Mouse (Mus musculus) liver, embryonic 16.5 days (tissue): Measurements from ENCODE around the gene Art5. TPM values are rescaled to one million over a fixed set of nuclear protein-coding genes. Genes with fewer than 3 reads are reported as not detected.

Experiments
- ATAC-seq: fragments of 200-750 bp; cut with Nextera tagmentation; 2 replicates; pipeline ENCODE4 v1.8.0; 2017; ENCODE audit warnings: low read depth, mild to moderate bottlenecking, moderate number of reproducible peaks, moderate library complexity
- H3K27ac ChIP-seq: fragments of 300-500 bp; sonication (generic); 2 replicates; pipeline ENCODE4 v1.5.1; 2014; ENCODE audit warnings: mild to moderate bottlenecking, low read length
- H3K27me3 ChIP-seq: fragments of 300-500 bp; sonication (generic); 2 replicates; pipeline ENCODE4 v1.6.1; 2014; ENCODE audit warnings: low read depth, low read length, mixed read lengths; ENCODE audit not compliant: control insufficient read depth, insufficient read depth
- H3K36me3 ChIP-seq: fragments of 300-500 bp; sonication (generic); 2 replicates; pipeline ENCODE4 v1.6.1; 2014; ENCODE audit warnings: mild to moderate bottlenecking; ENCODE audit not compliant: control insufficient read depth, insufficient read depth
- H3K4me1 ChIP-seq: fragments of 300-500 bp; sonication (generic); 2 replicates; pipeline ENCODE4 v1.6.1; 2014; ENCODE audit warnings: low read depth, low read length, mixed read lengths; ENCODE audit not compliant: control insufficient read depth
- H3K4me2 ChIP-seq: fragments of 300-500 bp; sonication (generic); 2 replicates; pipeline ENCODE4 v1.6.1; 2014; ENCODE audit warnings: low read depth, low read length, mixed read lengths
- H3K4me3 ChIP-seq: fragments of 300-500 bp; sonication (generic); 2 replicates; pipeline ENCODE4 v1.5.1; 2014; ENCODE audit warnings: low read depth, mild to moderate bottlenecking, low read length
- H3K9ac ChIP-seq: fragments of 300-500 bp; sonication (generic); 2 replicates; pipeline ENCODE4 v1.6.1; 2014; ENCODE audit warnings: low read depth, low read length
- H3K9me3 ChIP-seq: fragments of 300-500 bp; sonication (generic); replicated peaks from 2 replicates; pipeline ENCODE4 v1.6.1; 2016; ENCODE audit warnings: low read length; ENCODE audit not compliant: control insufficient read depth
- WGBS: fragments of 180-500 bp; shearing (Covaris S2); extraction: QIAGEN DNeasy Blood & Tissue Kit; methylation state at CpG from one replicate; pipeline ENCODE4 v1.1.7; 2014; ENCODE audit not compliant: insufficient replicate concordance; 5-methylcytosine and 5-hydroxymethylcytosine counted together
- polyA plus RNA-seq: library from polyadenylated mRNA; unstranded; fragments of >200 nt; fragmentation: Nextera tagmentation; extraction: Ambion mirVana; gene quantifications from 2 replicates; pipeline ENCODE4 v1.2.1, GENCODE M21; 2015

The Art5 gene
- polyA plus RNA-seq, 1 experiment from 2014 or later, result 0.22 TPM

DNA sequence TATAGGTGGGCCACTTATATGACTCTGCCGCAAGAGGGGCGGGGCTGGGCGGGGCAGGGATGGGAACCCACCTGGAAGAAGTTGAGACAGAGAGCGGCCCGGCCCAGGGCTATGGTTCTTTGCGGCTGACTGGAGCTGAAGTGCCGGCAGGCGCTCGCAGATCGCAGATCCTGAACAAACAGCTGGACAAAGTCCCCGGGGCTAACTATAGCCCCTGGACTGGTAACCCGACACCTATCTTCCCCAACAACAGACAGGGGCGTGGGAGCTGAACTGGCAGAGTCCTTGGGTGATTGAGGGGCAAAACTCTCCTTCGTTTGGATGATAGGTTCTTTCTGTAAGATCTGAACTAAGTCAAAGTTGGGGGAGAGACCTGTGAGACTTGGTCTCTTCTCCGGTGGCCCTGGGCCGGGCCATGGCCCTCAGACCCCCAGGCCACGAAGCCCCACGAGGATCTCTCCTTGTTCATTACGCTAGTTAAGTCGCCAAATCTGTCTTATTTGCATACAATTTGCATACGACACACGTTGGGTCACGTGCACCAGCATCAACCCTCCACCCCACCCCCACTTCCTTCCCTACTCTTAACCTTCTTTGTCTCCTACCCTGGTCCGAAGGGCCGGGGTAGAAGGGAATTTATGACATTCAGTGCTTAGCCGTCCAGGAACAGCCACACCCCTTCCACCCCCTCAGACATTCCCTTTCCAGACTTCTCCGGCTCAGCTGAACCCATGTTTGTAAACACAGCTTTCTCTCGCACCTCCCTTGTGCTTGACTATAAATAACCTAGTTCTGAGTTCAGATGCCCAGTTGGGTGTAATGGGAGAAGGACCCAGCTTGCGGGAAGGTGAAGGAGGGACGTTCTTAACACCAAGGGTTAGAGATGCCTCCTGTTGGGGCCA lies 9.3 kb downstream of the Art5 start:
- Histone ChIP-seq H3K27me3 (no peaks in the 10 kb centered on the region), H3K9ac (no peak overlapping the region), H3K9me3 (no peaks in the 10 kb centered on the region), H3K27ac (no peak overlapping the region), H3K36me3 (no peaks in the 10 kb centered on the region), H3K4me1 (peaks cover 22% of the 10 kb centered on the region), H3K4me2 (peak overlapping the region; percentile 80), H3K4me3 (peak overlapping the region; percentile 50)
- WGBS, result 6% methylated on average over 30 of the region's 30 CpGs
- ATAC-seq, result peak; percentile 52

DNA sequence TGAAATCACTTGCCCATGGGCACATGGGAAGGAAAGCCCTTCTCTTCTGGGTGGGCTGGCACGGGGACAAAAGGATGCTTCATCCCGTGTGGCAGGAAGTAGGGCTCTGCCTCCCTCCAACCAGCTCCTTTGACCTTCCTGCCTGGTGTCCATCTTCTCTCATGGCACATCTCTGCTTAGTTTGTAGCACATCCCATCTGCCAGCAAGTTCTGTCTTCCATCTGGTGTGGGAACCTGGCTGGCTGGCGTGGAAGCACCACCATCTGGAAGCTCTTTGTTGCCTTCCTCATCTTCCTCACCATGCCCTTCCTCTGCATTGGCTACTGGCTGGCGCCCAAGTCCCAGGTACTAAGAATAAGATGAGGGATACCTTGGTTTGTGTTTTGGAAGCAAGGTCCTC lies 22.0 kb downstream of the Art5 start:
- Histone ChIP-seq H3K27me3 (no peaks in the 10 kb centered on the region), H3K9me3 (no peaks in the 10 kb centered on the region), H3K36me3 (no peaks in the 10 kb centered on the region; the same call in 1 of the 2 replicates), H3K4me2 (no peak overlapping the region), H3K27ac (no peak overlapping the region), H3K4me3 (no peak overlapping the region), H3K4me1 (no peaks in the 10 kb centered on the region), H3K9ac (no peak overlapping the region)
- no peak for ATAC-seq
- WGBS, result 63% methylated on average over 4 of the region's 4 CpGs

DNA sequence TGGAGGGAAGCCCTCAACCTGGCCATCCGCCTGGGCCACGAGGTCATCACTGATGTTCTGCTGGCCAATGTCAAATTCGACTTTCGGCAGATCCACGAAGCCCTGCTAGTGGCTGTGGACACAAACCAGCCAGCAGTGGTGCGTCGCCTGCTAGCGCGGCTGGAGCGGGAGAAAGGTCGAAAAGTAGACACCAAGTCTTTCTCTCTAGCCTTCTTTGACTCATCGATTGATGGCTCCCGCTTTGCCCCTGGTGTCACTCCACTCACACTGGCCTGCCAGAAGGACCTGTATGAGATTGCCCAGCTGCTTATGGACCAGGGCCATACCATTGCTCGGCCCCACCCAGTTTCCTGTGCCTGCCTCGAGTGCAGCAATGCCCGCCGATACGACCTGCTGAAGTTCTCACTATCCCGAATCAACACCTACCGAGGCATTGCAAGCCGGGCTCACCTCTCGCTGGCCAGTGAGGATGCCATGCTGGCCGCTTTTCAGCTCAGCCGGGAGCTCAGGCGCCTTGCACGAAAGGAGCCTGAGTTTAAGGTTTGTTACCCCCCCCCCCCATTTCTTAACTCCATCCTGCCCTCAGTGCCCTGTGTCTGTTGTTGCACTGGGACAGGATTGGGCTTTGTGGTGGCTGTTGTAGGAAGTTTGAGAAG lies 25.1 kb downstream of the Art5 start:
- Histone ChIP-seq H3K27me3 (no peaks in the 10 kb centered on the region), H3K9me3 (no peaks in the 10 kb centered on the region), H3K36me3 (peaks cover 17% of the 10 kb centered on the region), H3K4me3 (no peak overlapping the region), H3K27ac (no peak overlapping the region), H3K9ac (no peak overlapping the region), H3K4me2 (no peak overlapping the region), H3K4me1 (no peaks in the 10 kb centered on the region)
- WGBS, result 85% methylated on average over 26 of the region's 26 CpGs
- no peak for ATAC-seq

DNA sequence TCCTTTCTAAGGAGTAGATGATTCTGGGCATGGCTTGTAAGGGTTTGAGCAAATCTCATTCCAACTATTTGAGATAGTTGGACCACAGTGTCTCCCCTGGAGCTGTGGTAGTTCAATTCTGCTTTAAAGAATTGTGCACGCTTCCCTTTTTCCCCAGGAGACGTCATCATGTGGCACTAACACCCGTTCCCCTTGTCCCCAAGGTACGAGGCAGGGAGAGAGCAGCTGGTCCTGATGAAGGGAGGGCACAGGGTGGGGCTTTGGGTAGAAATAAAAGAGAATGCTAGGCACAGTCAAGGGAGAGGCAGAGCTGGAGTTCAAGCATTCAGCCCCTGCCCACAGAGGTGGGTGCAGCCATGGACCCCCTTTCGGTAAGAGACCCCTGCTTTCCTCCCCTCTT lies 26.5 kb downstream of the Art5 start, which contains the start of gene Trpc2:
Gene Trpc2, plus strand, starts transcription at position 301 of the 400 bp plus-strand sequence.
- no peaks in the 10 kb centered on the region for H3K4me1 ChIP-seq
- H3K27me3 ChIP-seq, result no peaks in the 10 kb centered on the region
- H3K4me3 ChIP-seq, result no peak within 1 kb of the TSS
- 74% methylated on average over 5 of the region's 5 CpGs for WGBS
- H3K4me2 ChIP-seq, result no peak within 1 kb of the TSS
- H3K27ac ChIP-seq, result no peak within 1 kb of the TSS
- no peak for ATAC-seq
- H3K9me3 ChIP-seq, result no peaks in the 10 kb centered on the region
- H3K9ac ChIP-seq, result no peak within 1 kb of the TSS
- peaks cover 26% of the 10 kb centered on the region for H3K36me3 ChIP-seq

DNA sequence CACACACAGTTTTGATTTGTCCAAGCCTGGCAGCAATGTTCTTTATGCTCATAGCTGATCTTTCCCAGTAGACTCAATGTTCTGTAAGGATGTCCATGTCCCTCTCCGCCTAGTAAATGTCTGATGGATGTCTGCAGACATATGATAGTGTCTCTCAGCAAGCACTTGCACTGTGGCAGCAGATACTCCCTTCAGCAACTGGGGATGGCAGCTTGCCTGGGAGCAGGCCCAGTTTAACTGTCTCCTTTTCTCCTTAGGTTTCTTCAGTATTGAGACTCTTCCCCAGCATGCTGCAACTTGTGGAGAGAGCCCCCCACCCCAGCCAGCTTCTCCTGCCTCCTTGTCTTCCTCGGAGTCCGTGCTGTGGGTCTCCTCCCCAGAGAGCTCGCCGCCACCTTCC lies 27.5 kb downstream of the Art5 start:
- Histone ChIP-seq H3K27me3 (no peaks in the 10 kb centered on the region), H3K4me2 (no peak overlapping the region), H3K36me3 (peaks cover 36% of the 10 kb centered on the region), H3K9me3 (no peaks in the 10 kb centered on the region), H3K27ac (no peak overlapping the region), H3K4me3 (no peak overlapping the region), H3K9ac (no peak overlapping the region), H3K4me1 (no peaks in the 10 kb centered on the region)
- WGBS, result 88% methylated on average over 5 of the region's 5 CpGs
- no peak for ATAC-seq

DNA sequence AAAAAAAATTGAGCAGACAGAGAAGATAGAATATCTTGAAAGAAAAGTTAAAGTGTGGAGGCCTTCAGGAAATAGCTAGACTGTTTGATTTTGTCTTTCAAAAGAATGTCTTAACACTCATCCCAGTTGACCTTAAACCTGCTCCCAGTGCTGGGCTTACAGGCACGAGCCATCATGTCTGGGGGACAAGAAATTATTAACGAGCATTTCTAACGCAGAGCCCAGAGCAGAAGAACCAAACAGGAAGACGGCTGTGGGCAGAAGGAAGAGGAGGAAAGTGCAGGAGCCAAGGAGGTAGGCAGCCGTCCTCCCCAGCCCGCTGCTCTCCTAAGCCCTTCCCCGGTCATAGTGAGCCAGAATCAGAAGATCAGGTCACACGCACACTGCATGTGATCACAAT lies 29.0 kb downstream of the Art5 start:
- H3K9me3 ChIP-seq, result no peaks in the 10 kb centered on the region
- H3K36me3 ChIP-seq, result peaks cover 44% of the 10 kb centered on the region
- no peak for ATAC-seq
- H3K9ac ChIP-seq, result no peak overlapping the region
- no peak overlapping the region for H3K4me2 ChIP-seq
- 85% methylated on average over 8 of the region's 8 CpGs for WGBS
- H3K4me1 ChIP-seq, result no peaks in the 10 kb centered on the region
- H3K27me3 ChIP-seq, result no peaks in the 10 kb centered on the region
- no peak overlapping the region for H3K27ac ChIP-seq
- no peak overlapping the region for H3K4me3 ChIP-seq

DNA sequence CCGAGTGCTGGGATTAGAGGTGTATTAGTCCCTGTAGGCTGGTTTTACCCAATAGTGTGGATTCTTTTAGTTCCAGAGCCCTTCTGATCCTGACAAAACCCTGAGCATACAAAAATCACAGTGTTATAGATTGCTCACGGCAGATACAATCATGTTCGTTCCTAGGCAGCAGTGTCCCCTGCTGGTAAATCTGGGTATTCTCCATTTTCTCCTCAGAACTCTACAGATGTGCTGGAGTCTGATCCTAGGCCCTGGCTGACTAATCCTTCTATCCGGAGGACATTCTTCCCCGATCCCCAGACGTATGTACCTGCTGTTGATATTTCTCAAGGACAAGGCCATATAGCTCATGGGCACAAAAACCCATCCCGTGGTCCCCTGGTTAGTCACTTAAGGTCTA lies 30.8 kb downstream of the Art5 start:
- ATAC-seq, result no peak

DNA sequence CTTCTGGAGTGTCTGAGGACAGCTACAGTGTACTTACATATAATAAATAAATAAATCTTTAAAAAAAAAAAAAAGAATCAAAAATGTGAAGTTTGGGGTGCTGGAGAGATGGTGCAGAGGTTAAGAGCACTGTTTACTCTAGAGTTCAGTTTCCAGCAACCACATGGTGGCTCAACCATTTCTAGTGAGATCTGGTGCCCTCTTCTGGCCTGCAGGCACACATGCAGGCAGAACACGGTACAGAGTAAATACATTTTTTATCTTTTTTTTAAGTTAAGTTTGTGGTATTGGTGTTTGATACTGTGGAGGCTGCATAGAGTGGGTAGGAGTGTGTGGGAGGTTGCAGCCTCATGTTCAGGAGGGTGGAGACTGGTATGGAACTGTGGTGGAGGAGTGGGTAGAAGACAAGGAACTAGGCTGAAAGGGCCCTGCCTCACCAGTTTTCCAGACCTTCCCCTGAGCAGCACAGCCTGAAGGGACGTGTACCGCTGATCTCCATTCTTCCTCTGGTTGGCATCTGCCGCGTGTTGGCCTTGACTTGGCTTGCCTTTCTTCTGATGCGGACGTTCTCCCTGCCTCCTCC lies 32.5 kb downstream of the Art5 start:
- H3K4me3 ChIP-seq, result no peak overlapping the region
- no peaks in the 10 kb centered on the region for H3K27me3 ChIP-seq
- H3K36me3 ChIP-seq, result peaks cover 54% of the 10 kb centered on the region
- H3K27ac ChIP-seq, result no peak overlapping the region
- ATAC-seq, result no peak
- H3K4me1 ChIP-seq, result no peaks in the 10 kb centered on the region
- no peak overlapping the region for H3K4me2 ChIP-seq
- WGBS, result 82% methylated on average over 7 of the region's 7 CpGs
- H3K9ac ChIP-seq, result no peak overlapping the region
- no peaks in the 10 kb centered on the region for H3K9me3 ChIP-seq

More for the DNA sequence above, 30.8 kb downstream of the Art5 start:
- no peak overlapping the region for H3K9ac ChIP-seq
- no peaks in the 10 kb centered on the region for H3K27me3 ChIP-seq
- H3K9me3 ChIP-seq, result no peaks in the 10 kb centered on the region
- 69% methylated on average over 7 of the region's 7 CpGs for WGBS
- no peaks in the 10 kb centered on the region for H3K4me1 ChIP-seq
- no peak overlapping the region for H3K4me3 ChIP-seq
- no peak overlapping the region for H3K27ac ChIP-seq
- H3K36me3 ChIP-seq, result peaks cover 49% of the 10 kb centered on the region
- no peak overlapping the region for H3K4me2 ChIP-seq

DNA sequence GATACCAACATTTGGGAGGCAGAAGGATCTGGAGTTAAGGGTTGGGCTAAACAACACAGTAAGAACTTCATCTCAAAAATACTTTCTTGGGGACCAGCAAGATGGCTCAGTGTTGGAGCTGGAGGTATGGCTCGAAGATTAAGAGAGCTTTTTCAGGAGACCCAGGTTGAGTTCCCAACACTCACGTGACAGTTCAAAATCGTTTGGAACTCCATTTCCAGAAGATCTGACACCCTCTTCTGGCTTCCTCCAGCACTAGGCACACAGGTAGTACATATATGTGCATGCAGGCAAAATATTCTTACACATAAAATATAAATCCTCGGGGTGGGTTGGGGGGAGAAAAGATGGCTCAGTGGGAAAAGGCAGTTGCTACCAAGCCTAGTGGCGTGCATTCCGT lies 42.9 kb downstream of the Art5 start:
- Histone ChIP-seq H3K27ac (peak overlapping the region; percentile 68; the same call in 1 of the 2 replicates), H3K27me3 (no peaks in the 10 kb centered on the region), H3K9ac (peak overlapping the region; percentile 64), H3K4me1 (peaks cover 19% of the 10 kb centered on the region), H3K4me2 (peak overlapping the region; percentile 80), H3K9me3 (no peaks in the 10 kb centered on the region), H3K36me3 (no peaks in the 10 kb centered on the region), H3K4me3 (peak overlapping the region; percentile 69)
- 56% methylated on average over 6 of the region's 6 CpGs for WGBS
- ATAC-seq, result no peak
